Mouse (Mus musculus) CH12F3 (cell line): ENCODE data around the gene Snap91.

Experiments
- in situ Hi-C: fragments of 300-500 bp; cut with MboI; formaldehyde crosslinking; loops from 2 replicates; pipeline ENCODE4 v1.14.3; 2020; ENCODE audit warnings: low sequenced_read_pairs

Snap91 gene

DNA sequence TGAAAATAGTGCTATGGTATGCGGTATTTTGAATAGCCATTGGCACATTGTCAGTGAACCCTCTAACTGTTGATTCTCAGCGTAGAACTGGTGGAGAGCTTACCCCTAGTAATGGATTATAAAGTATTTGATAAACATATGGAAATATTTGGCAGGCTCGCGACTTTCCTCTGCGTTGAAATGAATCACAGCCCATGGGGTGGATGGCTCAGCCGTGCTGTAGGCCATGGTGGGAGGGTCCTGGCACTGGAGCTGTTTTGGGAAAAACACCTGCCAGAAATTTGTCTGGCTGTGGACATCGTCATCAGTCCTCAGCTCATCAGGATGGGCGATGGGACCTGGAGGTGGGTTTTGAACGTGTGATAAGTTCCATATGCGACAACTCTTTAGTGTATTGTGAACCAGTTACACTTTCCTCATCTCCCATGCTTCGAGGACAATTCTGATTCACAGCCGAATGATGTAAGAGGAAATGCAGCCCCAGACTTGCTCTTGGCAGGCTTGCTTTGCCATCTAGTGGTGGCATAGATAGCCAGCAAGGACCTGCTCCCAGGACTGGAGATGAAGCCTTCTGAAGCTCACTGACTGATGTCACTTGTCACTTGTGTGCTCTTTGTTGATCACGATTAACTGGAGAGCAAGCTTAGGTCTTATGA lies 134.4 kb downstream of the Snap91 start:
- in situ Hi-C loops, result loop anchor here (10.0 kb wide), 1 partner anchor 151 kb away; no protein-coding TSS in a partner anchor

DNA sequence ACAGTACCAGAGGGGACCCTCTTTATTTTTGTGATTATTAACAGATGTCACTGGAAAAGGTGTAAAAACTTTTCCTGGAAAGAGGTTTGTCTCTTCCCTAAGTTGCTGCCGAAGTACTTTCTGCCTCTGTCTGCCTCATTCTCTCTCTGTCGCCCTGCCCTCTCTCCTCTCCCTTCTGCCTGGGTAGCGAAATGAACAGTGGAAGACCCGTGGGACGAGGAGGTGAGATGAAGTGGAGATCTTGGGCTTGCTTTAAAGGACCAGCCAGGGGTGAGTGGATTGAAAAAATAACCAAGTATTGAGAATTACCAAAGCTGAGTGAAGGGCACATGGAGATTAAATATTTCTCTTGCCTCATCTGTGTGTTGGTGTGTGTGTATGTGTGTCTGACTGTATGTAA lies 136.4 kb downstream of the Snap91 start:
- in situ Hi-C loops, result loop anchor here (10.0 kb wide), 1 partner anchor 149 kb away; no protein-coding TSS in a partner anchor

DNA sequence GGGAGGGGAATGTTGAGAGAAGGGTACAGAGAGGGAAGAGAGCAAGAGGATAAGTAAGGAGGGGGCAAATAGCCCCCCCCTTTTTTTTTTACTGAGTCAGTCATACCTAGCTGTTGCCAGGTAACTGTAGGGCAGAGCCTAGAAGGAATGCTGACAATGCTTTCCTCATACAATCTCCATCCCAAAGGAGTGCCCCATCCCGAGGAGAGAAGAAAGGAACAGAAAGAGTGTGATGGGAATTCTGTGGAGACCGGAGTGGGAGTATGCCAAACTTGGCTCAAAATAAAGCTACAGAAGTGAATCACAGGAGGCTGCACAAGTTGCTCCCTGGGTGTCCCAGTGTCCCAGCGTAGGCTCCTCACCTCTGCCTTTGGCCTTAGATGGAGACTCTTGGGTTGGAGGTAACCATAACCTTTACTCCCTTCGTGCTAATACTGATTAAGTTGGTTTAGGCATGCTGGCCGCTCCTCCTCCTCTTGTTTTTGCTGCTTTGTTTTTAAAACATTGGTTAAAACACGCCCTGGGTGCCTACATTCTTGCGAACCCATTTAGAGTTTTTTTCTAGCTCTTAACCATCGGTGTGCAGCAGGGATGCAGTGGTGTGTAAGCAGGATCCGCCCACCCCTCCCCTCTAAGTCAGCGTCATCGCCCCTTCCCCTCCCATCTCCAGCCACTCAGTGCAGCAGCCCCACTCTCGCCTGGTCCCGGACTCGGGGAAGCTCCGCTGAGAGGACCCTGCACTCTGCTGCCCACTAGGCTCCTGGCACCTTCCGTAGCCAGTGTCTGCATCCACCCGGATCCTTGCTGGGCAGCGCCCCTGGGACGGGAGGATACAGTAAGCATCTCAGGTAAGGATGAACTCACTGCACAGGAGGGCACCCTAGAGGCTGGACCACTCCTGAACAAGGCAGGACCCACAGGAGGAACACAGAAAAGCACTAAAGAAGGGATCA lies 137.2 kb downstream of the Snap91 start, which contains the start of gene Prss35:
Prss35 (plus strand) TSS at position 691 of the 953 bp plus-strand sequence.
- in situ Hi-C loops, result loop anchor here (10.0 kb wide), 1 partner anchor 148 kb away; no protein-coding TSS in a partner anchor

DNA sequence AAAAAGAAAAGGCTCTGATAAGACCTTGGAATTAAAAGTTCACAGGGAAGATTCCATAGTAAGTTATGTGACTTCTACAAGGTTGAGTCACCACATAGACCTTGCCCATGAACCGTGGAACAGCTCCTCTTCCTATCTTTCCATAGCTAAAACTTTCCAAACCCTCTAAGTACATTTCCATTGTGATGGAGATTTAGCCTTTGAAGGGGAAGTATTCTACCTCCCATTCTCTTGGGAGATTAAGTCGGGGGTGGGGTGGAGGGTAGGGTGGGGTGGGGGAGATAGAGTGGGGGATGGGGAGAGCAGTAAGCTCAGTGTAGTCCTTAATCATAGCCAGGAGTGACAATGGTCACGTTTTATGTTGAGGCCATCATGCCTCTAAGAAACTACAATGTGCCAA lies 140.5 kb downstream of the Snap91 start:
- in situ Hi-C loops, result loop anchor here (10.0 kb wide), 1 partner anchor 145 kb away; no protein-coding TSS in a partner anchor

DNA sequence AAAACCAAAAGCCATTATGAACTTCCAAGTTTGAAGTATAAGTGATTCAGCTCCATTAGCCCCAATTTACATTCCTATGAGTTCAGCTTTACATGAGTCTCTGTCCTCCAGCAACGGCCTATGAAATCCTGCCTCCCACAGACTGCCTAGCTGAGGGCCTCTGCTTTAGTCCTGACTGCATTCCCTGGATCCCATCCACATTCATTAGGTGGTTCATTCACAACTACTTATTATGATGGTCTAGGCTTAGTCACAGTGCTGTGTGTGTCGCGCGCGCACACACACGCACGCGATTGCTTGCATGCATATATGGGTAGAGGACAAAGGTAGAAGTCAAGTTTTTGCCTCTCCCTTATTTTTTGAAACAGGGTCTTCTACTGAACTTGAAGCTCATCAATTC lies 141.7 kb downstream of the Snap91 start:
- in situ Hi-C loops, result no loop called here

DNA sequence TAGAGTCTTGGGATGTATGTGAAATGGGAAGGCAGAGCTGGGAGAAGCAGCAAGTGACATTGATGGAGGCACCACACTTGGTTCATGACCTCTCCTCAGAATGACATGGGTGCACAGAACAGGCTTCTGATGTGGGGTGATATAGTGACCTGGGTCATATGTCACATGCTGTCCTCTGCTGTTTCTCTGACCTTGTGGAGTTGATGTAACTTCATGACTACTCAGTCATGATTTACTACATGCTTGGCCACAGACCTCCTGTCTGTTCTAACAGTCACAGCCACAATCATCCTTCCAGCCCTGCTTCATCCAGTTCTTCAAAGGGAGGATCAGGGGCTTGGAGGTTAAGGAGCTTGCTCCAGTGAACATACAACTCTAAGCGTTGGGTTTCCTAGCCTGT lies 142.4 kb downstream of the Snap91 start:
- in situ Hi-C loops, result no loop called here

DNA sequence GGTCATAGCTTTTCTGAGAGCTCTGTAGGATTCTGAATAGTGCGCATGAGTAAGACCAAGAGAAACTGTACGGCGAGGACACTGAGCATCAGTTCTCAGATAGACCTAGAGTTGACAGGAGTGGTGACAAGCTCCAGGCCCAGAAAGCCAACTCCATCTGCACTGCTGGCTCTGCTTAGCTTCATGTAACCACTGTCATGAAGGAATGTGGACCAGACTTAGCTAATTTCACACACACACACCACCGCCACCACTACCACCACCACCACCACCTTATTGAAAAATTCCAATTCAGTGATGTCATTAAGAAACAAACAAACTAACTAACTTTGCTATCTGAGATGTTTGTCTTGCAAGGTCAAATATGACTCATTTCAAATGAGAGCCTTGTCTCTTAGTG lies 143.5 kb downstream of the Snap91 start:
- in situ Hi-C loops, result no loop called here

DNA sequence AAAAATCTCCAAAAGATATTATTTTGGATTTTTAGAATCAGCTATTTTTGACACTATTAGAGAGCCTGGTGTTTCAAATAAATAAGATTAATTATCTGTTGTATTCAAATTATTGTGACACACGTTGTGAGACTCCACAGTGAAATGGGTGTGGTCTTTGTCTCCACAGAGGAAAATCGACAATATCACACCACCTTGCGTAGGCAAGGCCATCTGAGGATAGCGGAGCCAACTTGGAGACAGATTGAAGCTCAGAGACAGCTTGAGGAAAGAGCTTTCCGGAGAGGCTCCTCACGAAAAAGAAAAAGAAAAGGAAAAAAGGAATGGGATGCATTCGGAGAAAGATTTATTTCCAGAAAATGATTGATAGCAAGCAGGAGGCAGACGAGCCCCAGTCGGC lies 145.7 kb downstream of the Snap91 start:
- in situ Hi-C loops, result no loop called here

DNA sequence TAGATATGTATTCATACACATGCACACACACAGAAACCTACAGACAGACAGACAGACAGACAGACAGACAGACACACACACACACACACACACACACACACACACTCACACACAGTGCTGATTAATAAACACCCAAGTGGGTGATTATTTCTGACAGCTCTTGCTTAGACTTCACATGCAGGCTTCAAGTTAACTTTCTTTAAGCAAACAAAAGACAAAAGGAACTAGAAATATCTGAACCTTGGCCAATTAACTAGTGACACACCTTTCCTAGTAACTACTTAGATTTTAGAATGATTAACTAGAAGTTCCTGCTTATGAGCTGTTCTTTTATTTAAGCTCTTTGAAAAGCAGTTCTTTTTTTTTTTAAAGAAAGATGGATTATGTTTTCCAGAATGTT lies 146.1 kb downstream of the Snap91 start:
- in situ Hi-C loops, result no loop called here

DNA sequence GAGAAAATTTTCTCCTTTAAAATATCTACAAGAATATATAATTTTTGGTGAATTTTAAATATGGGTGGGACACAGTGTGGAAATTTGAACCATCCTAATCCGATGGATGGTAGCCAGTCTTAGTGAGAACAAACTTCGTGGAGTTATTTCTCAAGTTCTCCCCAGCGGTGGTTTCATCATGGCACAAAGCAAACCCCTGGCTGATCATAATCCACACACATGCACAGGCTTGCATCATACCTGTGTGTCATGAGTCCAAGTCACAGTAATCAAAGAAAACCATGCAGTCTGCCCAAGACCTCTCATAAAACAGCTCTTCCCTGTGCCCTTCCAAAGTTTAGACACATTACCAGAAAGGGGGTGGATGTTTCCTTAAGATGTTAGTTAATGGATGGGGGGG lies 150.6 kb downstream of the Snap91 start:
- in situ Hi-C loops, result no loop called here

DNA sequence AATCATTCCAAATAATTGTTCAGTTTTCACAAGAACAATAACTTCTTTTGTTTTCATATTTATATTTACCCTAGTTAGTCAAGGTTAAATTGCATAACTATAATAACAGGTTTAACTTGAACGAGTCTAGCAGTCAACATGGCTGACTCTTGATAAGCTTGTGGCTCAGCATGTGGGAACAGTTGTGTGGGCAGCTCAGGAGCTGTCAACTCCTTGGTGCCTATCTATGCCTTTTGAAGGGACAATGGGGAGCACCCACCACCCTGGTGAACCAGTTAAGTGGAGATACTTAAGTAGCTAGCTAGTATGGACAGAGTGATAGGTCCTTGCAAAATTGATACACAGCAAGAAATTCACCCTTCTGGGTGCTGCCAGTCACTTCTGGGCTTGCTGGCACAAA lies 151.4 kb downstream of the Snap91 start:
- in situ Hi-C loops, result no loop called here

DNA sequence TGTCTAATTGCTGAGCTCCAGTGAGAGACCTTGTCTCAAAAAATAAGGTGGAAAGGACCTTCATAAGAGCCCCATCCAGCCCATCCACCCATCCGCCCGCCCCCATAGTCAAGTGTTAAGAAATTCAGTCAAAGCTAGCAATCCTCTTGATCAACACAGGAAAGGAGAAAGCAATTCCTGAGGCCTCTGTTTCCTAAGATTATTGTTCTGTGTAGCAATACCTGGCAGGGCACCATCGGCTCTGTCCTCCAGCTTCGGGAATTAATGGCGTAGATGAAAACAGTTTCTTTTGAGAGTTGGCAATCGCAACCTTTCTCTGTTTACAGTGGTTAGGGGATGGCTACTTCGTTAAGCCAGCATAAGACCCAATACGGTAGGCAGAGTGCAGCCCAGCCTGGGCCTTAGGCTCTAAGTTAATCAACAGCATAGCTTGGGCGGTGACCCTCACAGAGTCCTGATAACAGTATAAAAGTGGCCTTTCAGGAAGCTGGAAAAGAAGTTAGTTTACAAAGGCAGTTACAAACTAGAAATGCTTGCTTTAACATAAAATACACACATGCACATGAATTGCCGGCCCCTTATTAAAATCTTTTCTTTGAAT lies 152.1 kb downstream of the Snap91 start:
- in situ Hi-C loops, result no loop called here

DNA sequence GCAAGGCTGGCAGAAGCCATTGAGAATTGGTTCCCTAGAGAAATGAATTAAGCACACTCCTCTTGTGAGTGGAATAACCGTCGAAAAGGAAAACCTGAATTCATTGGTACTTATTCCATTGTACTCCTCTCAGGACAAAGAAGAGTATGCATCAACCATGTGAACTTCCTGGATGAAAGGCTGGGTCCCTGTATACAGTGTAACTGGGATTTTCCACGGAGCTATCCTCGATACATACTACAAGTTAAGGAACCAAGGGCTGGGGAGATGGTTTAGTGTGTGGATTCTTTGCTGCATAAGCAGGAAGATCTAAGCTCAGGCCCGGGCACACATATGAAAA lies 154.1 kb downstream of the Snap91 start:
- in situ Hi-C loops, result no loop called here

DNA sequence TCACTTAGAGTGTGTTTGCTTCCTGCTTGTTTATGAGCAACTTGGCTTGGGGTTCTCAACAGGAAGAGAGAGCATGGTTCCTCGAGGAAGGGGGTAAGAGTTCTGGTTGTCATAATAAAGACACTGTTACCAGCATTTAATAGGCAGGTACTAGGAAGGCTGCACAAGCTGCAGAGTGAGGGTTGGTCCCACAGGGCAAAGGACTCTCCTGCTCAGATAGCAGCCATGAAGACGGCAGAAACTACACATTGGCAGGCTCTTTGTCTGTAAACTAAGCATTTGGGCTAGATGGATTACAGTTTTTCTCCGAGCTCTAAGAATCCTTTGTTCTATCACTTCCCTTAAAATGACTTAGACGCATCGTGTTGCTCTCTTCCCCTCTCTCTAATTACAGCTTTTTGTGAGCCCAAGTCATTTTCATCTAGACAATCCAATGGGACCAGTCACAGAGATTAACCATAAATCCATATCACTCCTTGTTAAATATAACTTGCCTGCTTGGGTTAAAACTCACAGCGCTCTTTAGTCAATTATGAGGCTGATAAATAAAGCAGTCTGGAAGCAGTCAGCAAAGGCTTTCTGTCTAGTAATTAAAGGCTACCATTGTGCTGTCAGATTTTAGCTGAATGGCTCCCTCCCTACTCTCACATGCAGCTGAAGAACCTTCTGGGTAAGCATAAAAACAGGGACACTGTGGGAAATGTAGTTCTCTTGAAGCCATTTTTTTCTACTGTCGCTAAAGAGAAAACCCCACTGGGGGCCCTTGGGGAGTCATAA lies 154.7 kb downstream of the Snap91 start:
- in situ Hi-C loops, result no loop called here

DNA sequence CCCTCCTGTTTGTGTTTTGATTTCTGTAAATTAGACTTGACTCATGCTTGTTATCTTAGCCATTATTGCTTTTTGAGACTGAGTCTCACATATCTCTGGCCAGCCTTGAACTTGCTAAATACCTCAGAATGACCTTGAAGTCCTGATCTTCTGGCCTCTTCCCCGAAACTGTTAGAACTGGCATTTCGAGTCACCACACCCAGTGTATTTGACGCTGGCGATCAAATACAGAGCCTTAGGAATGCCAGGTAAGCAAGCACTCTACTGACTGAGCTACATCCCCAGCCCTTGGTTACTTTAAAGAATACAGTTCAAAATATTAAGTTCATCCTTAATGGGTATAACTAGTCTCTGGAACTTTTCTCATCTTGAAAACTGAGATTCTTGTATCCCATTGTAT lies 155.4 kb downstream of the Snap91 start:
- in situ Hi-C loops, result no loop called here

DNA sequence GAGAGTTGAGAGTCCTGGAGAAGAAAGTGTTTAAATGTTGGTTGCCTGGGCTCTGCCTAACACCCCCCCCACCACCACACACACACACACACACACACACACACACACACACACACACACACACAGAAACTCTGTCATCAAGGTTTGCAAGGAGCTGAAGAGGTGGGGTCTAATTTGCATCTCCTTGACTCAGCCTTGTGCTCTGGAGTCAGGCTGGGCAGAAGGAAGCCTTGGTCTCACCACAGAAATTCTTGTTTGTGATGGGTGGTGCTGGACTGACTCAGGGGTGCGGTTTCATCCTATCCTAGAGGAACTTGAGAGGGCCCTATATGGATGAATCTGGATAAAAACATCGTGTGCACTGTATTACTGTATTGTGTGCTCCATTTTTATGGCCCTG lies 159.7 kb downstream of the Snap91 start:
- in situ Hi-C loops, result no loop called here

DNA sequence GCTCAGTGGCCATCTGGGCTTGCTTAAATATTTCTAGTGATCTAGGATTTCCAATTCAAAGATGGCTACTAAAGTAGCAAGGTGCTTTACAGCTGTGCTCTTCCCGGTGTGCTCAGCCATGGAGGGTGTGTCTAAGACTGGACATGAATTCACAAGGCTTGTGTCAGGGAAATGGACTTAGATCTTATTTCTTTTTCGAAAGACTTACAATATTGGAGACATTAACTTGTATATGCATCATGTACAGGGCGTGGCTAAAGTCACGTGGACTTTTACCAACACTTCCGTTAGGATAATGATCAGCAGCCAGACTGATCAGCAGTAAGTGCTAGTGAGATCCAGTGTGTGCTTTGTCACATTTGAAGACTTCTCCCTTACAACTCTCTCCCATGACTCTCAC lies 160.2 kb downstream of the Snap91 start:
- in situ Hi-C loops, result no loop called here

DNA sequence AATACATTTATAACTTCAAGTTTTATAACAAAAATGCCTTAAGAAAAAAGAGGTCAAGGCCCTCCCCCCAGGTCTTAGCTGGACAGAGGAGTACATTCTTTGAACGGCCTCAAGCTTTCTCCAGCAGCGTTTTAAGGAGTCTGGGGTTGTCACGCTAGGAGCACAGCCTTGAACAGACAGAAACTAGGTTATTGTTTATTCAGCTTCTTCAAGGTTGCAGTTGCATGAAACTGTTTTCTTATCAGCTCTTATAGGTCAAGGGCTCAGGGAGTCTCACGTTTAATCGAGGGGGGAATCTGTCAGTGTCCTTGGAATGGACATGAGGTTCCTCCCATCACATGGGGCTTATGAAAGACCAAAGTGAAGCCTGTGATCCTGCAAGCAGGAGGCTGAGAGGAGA lies 163.3 kb downstream of the Snap91 start:
- in situ Hi-C loops, result no loop called here

DNA sequence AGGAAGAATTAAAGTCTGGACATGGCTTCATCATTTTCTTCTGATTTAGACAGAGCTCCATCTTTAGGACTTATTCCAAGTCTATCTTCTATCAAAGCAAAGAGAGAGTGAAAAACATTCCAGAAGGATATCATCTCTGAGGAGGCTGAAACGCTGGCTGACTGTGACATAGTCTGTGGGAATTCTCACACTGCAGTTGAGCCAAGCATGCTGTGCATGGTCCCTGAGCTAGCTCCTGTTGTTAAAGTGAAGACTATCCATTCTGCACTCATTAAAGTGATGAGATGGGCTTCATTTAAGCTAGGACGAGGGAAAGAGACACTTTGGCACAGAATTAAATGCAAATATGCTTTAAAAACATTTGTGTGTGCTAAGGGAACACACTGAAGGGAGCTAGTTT lies 163.9 kb downstream of the Snap91 start:
- in situ Hi-C loops, result no loop called here
